Mouse (Mus musculus) erythroblast, embryonic 14.5 days (primary cell): ENCODE measurements around the gene Gpr176.

Experiments
- GATA1 ChIP-seq: IDR thresholded peaks from 2 replicates; pipeline ENCODE4 v1.6.1; 2012; ENCODE audit warnings: low read length, inconsistent platforms, mixed read lengths
- TAL1 ChIP-seq: IDR thresholded peaks from 3 replicates; pipeline ENCODE4 v1.6.1; 2012; ENCODE audit warnings: low read length, inconsistent platforms, mixed read lengths

DNA sequence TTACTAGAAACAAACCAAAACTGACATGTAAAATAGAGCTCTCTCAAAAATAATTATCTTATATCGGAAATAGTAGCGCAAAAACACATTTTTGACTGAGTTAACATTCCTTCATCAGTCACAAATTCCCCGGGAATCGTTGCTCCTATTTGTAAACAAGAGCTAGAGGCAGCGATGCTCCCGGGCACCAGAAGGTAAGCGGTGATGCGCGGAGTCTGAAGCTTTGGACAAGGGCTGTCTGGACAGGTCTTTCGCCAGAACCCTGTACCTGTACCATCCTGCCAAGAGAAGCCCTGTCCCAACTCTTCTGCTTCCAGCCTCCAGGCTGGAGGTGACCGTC is 688 bp downstream of the Gpr176 start:
- no peak for TF ChIP-seq TAL1
- TF ChIP-seq GATA1: no peak
